Mouse (Mus musculus) E14TG2a.4 (cell line): ENCODE data around the gene Gm6588.

ENCODE experiments used
- H3K27me3 ChIP-seq: 2 replicates; pipeline ENCODE4 v1.6.1; 2014; ENCODE audit warnings: low read length, control low read depth; ENCODE audit not compliant: insufficient read depth
- H3K36me3 ChIP-seq: 2 replicates; pipeline ENCODE4 v1.6.1; 2014; ENCODE audit warnings: low read length, control low read depth; ENCODE audit not compliant: insufficient read depth
- H3K4me1 ChIP-seq: replicated peaks from 2 replicates; pipeline ENCODE4 v1.6.1; 2014; ENCODE audit warnings: low read depth, low read length, control low read depth
- H3K4me3 ChIP-seq: replicated peaks from 2 replicates; pipeline ENCODE4 v1.5.1; 2014; ENCODE audit warnings: mild to moderate bottlenecking, low read length
- H3K9me3 ChIP-seq: 2 replicates; pipeline ENCODE4 v1.6.1; 2014; ENCODE audit warnings: low read length, control low read depth
- CTCF ChIP-seq: conservative IDR thresholded peaks from 2 replicates; pipeline ENCODE4 v1.5.1; 2014; ENCODE audit warnings: low read length
- NANOG ChIP-seq: IDR thresholded peaks from 2 replicates; pipeline ENCODE4 v1.6.1; 2014; ENCODE audit warnings: borderline replicate concordance, low read length, mixed read lengths
- POU5F1 ChIP-seq: IDR thresholded peaks from 2 replicates; pipeline ENCODE4 v1.6.1; 2014; ENCODE audit warnings: low read length, borderline replicate concordance

Gene Gm6588

GRCm38 (mm10) chr5:112483030-112483429 lies 33.8 kb downstream of the Gm6588 start:
- H3K4me3 ChIP-seq = no peak overlapping the region
- no peak for TF ChIP-seq POU5F1
- TF ChIP-seq NANOG = no peak
- no peak for TF ChIP-seq CTCF

DNA sequence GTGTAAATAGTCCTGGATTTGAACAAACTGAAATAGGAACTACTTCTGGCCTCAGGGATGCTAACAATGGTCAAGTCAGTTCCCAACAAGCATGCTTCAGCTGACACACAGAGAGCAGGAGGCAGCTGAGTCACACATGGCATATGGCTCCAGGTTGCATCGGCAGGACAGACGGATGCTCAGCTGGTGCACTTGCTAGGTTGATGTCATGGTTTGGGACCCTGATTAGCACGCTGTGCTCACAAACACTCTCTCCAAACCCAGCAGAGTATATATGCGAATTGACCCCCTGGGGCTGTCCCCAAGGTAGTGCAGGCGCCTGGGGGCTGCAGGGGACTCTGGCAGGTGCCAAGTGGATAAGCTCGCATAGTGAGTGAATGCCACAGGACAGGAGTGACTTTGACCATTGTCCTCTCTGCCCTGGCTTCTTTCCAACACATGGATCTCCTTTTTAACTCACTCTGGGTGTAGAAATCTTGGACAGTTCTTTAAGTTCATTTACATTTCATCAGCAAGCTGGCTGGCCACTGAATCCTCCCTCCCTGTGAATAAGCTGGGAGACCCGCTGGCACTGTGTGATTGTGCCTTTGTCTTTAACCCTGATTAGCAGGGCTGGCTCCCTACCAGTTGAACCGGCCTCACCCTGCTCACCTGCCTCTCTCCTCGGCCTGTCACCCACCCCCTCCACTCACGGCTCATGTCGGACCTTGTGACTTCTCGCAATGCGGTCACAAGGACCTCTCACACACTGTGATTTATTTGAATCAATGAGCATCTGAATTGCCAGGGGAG lies 35.9 kb downstream of the Gm6588 start:
- Histone ChIP-seq H3K4me1 (peaks cover 24% of the 10 kb centered on the region), H3K27me3 (0 out of 2 replicates have a peak, but pooled peaks cover 5% of the 10 kb centered on the region), H3K36me3 (no peaks in the 10 kb centered on the region), H3K4me3 (no peak overlapping the region), H3K9me3 (peaks cover 34% of the 10 kb centered on the region)
- TF ChIP-seq CTCF (no peak), POU5F1 (no peak), NANOG (no peak)

More at GRCm38 (mm10) chr5:112483030-112483429, 33.8 kb downstream of the Gm6588 start:
- Histone ChIP-seq H3K4me1 (peaks cover 24% of the 10 kb centered on the region), H3K36me3 (no peaks in the 10 kb centered on the region), H3K9me3 (peaks cover 18% of the 10 kb centered on the region), H3K27me3 (peaks cover 7% of the 10 kb centered on the region; the same call in 1 of the 2 replicates)

DNA sequence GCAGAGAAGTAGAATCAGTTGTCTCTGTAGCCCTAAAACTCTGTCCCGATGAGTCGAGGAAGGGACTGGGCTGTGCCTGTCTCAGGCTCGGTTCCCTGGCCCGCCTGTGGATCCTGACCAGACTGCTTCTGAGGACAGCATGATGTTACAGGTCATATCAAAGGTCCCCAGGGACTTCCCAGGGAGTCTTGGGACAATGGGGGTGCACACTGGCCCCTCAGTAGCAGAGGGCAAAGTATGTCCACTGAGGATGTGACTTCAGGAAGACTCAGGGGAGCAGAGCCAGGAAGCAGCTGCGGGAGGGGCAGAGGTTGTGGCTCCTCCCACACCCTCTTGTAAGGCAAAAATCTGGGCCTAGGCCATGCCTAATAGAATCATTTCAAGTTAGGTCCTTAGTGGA lies 37.2 kb downstream of the Gm6588 start:
- TF ChIP-seq CTCF = no peak
- TF ChIP-seq POU5F1 = no peak
- TF ChIP-seq NANOG = no peak
- Histone ChIP-seq H3K9me3 (peaks cover 34% of the 10 kb centered on the region), H3K4me1 (peaks cover 29% of the 10 kb centered on the region), H3K27me3 (0 out of 2 replicates have a peak, but pooled peaks cover 5% of the 10 kb centered on the region), H3K36me3 (no peaks in the 10 kb centered on the region), H3K4me3 (no peak overlapping the region)

GRCm38 (mm10) chr5:112487504-112487903 lies 38.3 kb downstream of the Gm6588 start:
- peaks cover 29% of the 10 kb centered on the region for H3K4me1 ChIP-seq
- TF ChIP-seq CTCF (no peak), POU5F1 (no peak), NANOG (no peak)

DNA sequence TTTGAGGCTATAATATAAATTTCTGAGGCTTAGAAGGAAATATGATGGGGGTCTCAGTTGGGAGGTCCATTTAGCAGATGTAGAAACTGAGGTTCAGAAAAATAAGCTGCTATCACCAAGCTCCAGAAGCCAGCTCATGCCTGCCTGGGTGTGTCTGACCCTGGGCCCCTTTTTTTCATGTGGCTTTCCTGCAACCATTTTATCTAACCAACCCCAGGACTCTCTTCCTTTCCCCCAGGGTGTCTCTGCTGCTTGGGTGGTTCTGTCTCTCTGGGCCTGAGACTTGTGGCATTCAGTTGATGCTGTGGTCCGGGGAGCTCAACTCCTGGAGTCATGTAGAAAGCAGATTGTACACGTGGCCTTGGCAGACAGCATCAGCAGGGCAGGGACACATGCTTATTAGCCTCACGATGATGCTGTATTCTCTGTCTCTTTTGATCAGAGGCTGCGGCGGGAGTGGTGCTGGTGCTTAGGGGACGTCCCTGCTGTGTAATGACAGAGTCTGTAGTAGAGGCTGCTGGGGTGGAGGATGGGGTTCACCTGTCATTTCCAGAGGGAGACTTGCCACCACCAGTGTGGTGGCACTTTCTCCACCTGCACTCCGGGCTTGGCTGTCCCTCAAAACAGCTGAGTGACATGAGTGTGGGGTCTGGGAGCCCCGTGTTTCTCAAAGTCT lies 39.0 kb downstream of the Gm6588 start:
- H3K4me3 ChIP-seq = no peak overlapping the region
- H3K36me3 ChIP-seq = no peaks in the 10 kb centered on the region
- H3K4me1 ChIP-seq = peaks cover 25% of the 10 kb centered on the region
- no peaks in the 10 kb centered on the region for H3K27me3 ChIP-seq
- peaks cover 34% of the 10 kb centered on the region for H3K9me3 ChIP-seq
- TF ChIP-seq CTCF (no peak), POU5F1 (no peak), NANOG (no peak)

More at GRCm38 (mm10) chr5:112487504-112487903, 38.3 kb downstream of the Gm6588 start:
- peaks cover 34% of the 10 kb centered on the region for H3K9me3 ChIP-seq
- H3K27me3 ChIP-seq = 0 out of 2 replicates have a peak, but pooled peaks cover 2% of the 10 kb centered on the region
- H3K36me3 ChIP-seq = no peaks in the 10 kb centered on the region
- H3K4me3 ChIP-seq = no peak overlapping the region

GRCm38 (mm10) chr5:112491489-112491888 lies 42.3 kb downstream of the Gm6588 start:
- H3K4me3 ChIP-seq = no peak overlapping the region
- TF ChIP-seq CTCF (peak; percentile 18; the same call in 1 of the 2 replicates), POU5F1 (no peak)
- H3K4me1 ChIP-seq = peaks cover 19% of the 10 kb centered on the region
- peaks cover 37% of the 10 kb centered on the region for H3K9me3 ChIP-seq
- no peaks in the 10 kb centered on the region for H3K27me3 ChIP-seq
- H3K36me3 ChIP-seq = no peaks in the 10 kb centered on the region

DNA sequence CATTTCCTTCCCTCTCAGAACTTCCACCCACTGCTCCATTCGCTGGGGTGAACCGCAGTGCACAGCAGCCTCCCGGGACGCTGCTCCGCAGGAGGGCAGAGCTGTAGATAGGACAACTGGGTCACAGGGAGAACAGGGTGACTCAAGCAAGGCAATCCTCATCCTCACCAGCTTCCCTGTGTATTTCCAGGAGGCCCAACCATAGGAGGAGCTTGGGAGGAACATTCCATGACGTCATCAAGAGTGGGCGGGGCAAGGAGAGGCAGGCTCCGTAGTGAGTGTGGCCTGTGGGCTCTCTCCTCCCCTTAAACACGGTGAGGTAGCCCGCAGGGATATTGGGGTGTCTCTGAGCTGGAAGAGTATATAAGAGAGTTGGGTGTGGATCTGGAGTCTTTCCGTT lies 44.3 kb downstream of the Gm6588 start:
- H3K4me1 ChIP-seq = peaks cover 19% of the 10 kb centered on the region
- H3K27me3 ChIP-seq = no peaks in the 10 kb centered on the region
- H3K36me3 ChIP-seq = no peaks in the 10 kb centered on the region
- H3K9me3 ChIP-seq = peaks cover 17% of the 10 kb centered on the region
- H3K4me3 ChIP-seq = no peak overlapping the region
- TF ChIP-seq POU5F1 (no peak), NANOG (no peak), CTCF (no peak)

DNA sequence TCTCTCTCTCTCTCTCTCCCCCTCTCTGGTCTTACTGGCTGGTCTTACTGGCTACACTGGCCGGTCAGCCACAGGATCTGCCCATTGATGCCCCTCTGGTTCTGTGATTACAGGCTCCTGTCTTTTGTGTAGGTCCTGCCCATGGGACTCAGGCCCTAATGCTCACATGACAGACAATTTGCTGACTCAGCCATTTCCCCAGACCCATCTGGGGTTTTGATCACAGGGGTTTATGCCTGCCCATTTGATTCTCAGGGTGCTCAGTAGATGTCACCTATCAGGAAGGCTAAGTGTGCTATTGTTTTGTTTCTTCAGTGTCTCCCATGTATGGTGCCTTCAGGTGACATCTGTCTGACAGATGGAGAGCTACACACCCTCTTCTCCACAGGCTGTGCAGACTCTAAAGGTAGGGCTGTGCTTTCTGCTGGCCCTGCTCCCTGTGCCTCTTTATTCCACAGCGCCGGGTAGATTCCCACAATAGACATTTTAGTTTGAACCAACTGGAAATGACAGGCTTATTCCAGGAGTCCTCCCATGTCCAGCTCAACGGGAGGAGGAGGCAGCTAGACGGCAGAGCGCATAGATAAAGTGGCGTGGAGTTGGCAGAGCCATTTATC lies 47.6 kb downstream of the Gm6588 start:
- Histone ChIP-seq H3K27me3 (no peaks in the 10 kb centered on the region), H3K4me3 (no peak overlapping the region), H3K9me3 (peaks cover 5% of the 10 kb centered on the region; the same call in 1 of the 2 replicates), H3K4me1 (peaks cover 23% of the 10 kb centered on the region), H3K36me3 (no peaks in the 10 kb centered on the region)
- TF ChIP-seq POU5F1 (no peak), NANOG (no peak), CTCF (no peak)
